Mouse (Mus musculus) embryonic facial prominence, embryonic 11.5 days (tissue): Measurements from ENCODE around the gene Snupn. TPM values are rescaled to one million over a fixed set of nuclear protein-coding genes. Genes with fewer than 3 reads are reported as not detected.

Source experiments
- ATAC-seq: fragments of 200-750 bp; cut with Nextera tagmentation; replicated peaks from 2 replicates; pipeline ENCODE4 v1.8.0; 2017; ENCODE audit warnings: low read depth; ENCODE audit not compliant: insufficient number of reproducible peaks, low FRiP score, low TSS enrichment
- DNase-seq: peaks from one replicate; pipeline ENCODE4 v3.0.0-alpha.2; 2015; ENCODE audit warnings: low spot score
- H3K27ac ChIP-seq: fragments of 300-500 bp; sonication (generic); replicated peaks from 2 replicates; pipeline ENCODE4 v1.5.1; 2014; ENCODE audit warnings: mild to moderate bottlenecking, low read depth, low read length, control low read depth
- H3K27me3 ChIP-seq: fragments of 300-500 bp; sonication (generic); 2 replicates; pipeline ENCODE4 v1.6.1; 2014; ENCODE audit warnings: mild to moderate bottlenecking, low read length, moderate library complexity, mixed read lengths; ENCODE audit not compliant: control insufficient read depth, insufficient read depth
- H3K36me3 ChIP-seq: fragments of 300-500 bp; sonication (generic); replicated peaks from 2 replicates; pipeline ENCODE4 v1.6.1; 2014; ENCODE audit warnings: low read depth, mild to moderate bottlenecking, low read length, moderate library complexity, mixed read lengths; ENCODE audit not compliant: control insufficient read depth, insufficient read depth
- H3K4me1 ChIP-seq: fragments of 300-500 bp; sonication (generic); 2 replicates; pipeline ENCODE4 v1.6.1; 2014; ENCODE audit warnings: low read length, mixed read lengths; ENCODE audit not compliant: control insufficient read depth, insufficient read depth
- H3K4me2 ChIP-seq: fragments of 300-500 bp; sonication (generic); 2 replicates; pipeline ENCODE4 v1.6.1; 2014; ENCODE audit warnings: low read depth, mild to moderate bottlenecking, control low read depth, low read length, moderate library complexity
- H3K4me3 ChIP-seq: fragments of 300-500 bp; sonication (generic); 2 replicates; pipeline ENCODE4 v1.5.1; 2014; ENCODE audit warnings: low read depth, low read length, control low read depth
- H3K9ac ChIP-seq: fragments of 300-500 bp; sonication (generic); replicated peaks from 2 replicates; pipeline ENCODE4 v1.6.1; 2014; ENCODE audit warnings: mild to moderate bottlenecking, control low read depth, low read length
- H3K9me3 ChIP-seq: fragments of 300-500 bp; sonication (generic); replicated peaks from 2 replicates; pipeline ENCODE4 v1.6.1; 2016; ENCODE audit warnings: mild to moderate bottlenecking, low read length, inconsistent platforms, mixed read lengths; ENCODE audit not compliant: control insufficient read depth
- WGBS: fragments of 180-500 bp; shearing (Covaris S2); extraction: QIAGEN DNeasy Blood & Tissue Kit; methylation state at CpG from one replicate; pipeline ENCODE4 v1.1.7; 2014; 5-methylcytosine and 5-hydroxymethylcytosine counted together
- polyA plus RNA-seq: library from polyadenylated mRNA; unstranded; fragments of >200 nt; fragmentation: Nextera tagmentation; extraction: Ambion mirVana; gene quantifications from 2 replicates; pipeline ENCODE4 v1.2.1, GENCODE M21; 2014

Gene Snupn
- polyA plus RNA-seq, 1 experiment from 2014 or later: 27.2 TPM

GRCm38 (mm10) chr9:57017631-57018030 is 67.0 kb downstream of the Snupn start:
- Histone ChIP-seq H3K9ac (no peak overlapping the region), H3K4me3 (no peak overlapping the region), H3K4me2 (no peak overlapping the region), H3K9me3 (no peaks in the 10 kb centered on the region), H3K27me3 (no peaks in the 10 kb centered on the region), H3K36me3 (0 out of 2 replicates have a peak, but pooled peaks cover 3% of the 10 kb centered on the region), H3K27ac (no peak overlapping the region), H3K4me1 (no peaks in the 10 kb centered on the region)
- DNase-seq (no peak), ATAC-seq (no peak)
- 84% methylated on average over 1 of the region's 1 CpGs for WGBS

- Histone ChIP-seq H3K4me3 (no peak overlapping the region), H3K4me2 (no peak overlapping the region), H3K36me3 (peaks cover 7% of the 10 kb centered on the region), H3K9me3 (no peaks in the 10 kb centered on the region), H3K9ac (no peak overlapping the region), H3K27ac (no peak overlapping the region), H3K4me1 (no peaks in the 10 kb centered on the region), H3K27me3 (no peaks in the 10 kb centered on the region)
- 97% methylated on average over 1 of the region's 1 CpGs for WGBS
- DNase-seq (no peak), ATAC-seq (no peak)
Measured at GRCm38 (mm10) chr9:57031756-57032155, 81.1 kb downstream of the Snupn start.

Other genes starting within 250 kb of the Snupn start
- 3.9 and 4.0 TPM in 2 replicates for gene Lingo1, start 154.4 kb upstream of the Snupn start, polyA plus RNA-seq
- not detected in 2 replicates for gene Odf3l1, start 86.2 kb upstream of the Snupn start, polyA plus RNA-seq
- gene Cspg4, start 85.8 kb upstream of the Snupn start, polyA plus RNA-seq: 2.0 and 2.4 TPM in 2 replicates
- 6.6 and 7.3 TPM in 2 replicates for gene Snx33, start 22.5 kb upstream of the Snupn start, polyA plus RNA-seq
- 76.4 and 80.3 TPM in 2 replicates for gene Imp3, start 13.4 kb upstream of the Snupn start, polyA plus RNA-seq
- gene Ptpn9, start 44.0 kb downstream of the Snupn start, polyA plus RNA-seq: 38.9 and 39.9 TPM in 2 replicates
- gene Sin3a, start 121.2 kb downstream of the Snupn start, polyA plus RNA-seq: 58.3 and 59.3 TPM in 2 replicates
- gene Man2c1, start 179.8 kb downstream of the Snupn start, polyA plus RNA-seq: 14.4 and 15.4 TPM in 2 replicates
- gene Neil1, start 197.4 kb downstream of the Snupn start, polyA plus RNA-seq: 4.3 and 5.8 TPM in 2 replicates
- 70.8 and 78.2 TPM in 2 replicates for gene Commd4, start 207.5 kb downstream of the Snupn start, polyA plus RNA-seq